ENCODE assay signal across 8 mouse cellular contexts in genomic region chr19:41835816-41836215, GRCm38 (mm10). TPM values are rescaled to one million over a fixed set of nuclear protein-coding genes. Genes with fewer than 3 reads are reported as not detected.
DNase-seq lines count a peak whose midpoint lies in the region; ATAC-seq and TF ChIP-seq lines count a peak whose summit lies in the region.

No protein-coding gene starts in this region.

- peak overlapping the region; percentile 63; the same call in 1 of the 2 replicates for H3K27ac ChIP-seq in embryonic facial prominence, embryonic 10.5 days (replicated peaks)
- H3K27ac ChIP-seq in midbrain, postnatal 0 days (ENCODE audit: low read depth, low read length), result peak overlapping the region; percentile 43; the same call in 1 of the 2 replicates

- peak; percentile 60; the same call in 1 of the 2 replicates for ATAC-seq in midbrain, postnatal 0 days (ENCODE audit: low FRiP score)

- peak overlapping the region; percentile 40; the same call in 1 of the 2 replicates for H3K4me3 ChIP-seq in embryonic facial prominence, embryonic 10.5 days
- H3K4me3 ChIP-seq in midbrain, postnatal 0 days (ENCODE audit: low read depth, low read length), result 0 out of 2 replicates have a peak overlapping the region, but pooled peaks have one; percentile 8

- peak; percentile 41 for DNase-seq in thymus, postnatal 14 days
- no peak for DNase-seq in thymus, postnatal 0 days (ENCODE audit: low spot score)
- DNase-seq in embryonic facial prominence, embryonic 10.5 days (ENCODE audit: low spot score), result peak; percentile 61
- peak; percentile 29 for DNase-seq in heart, postnatal 4 days
- peak; percentile 94 for DNase-seq in liver
- DNase-seq in midbrain, postnatal 0 days (ENCODE audit: low spot score), result peak; percentile 76
- no peak for DNase-seq in gastrocnemius, postnatal 10 days
- no peak for DNase-seq in gastrocnemius, postnatal 14 days

- WGBS in embryonic facial prominence, embryonic 10.5 days, result 4% methylated on average over 6 of the region's 6 CpGs
- WGBS in midbrain, postnatal 0 days, result 4% methylated on average over 6 of the region's 6 CpGs

- no peak for TF ChIP-seq CTCF in midbrain, postnatal 0 days (IDR thresholded peaks at IDR 0.05)

- H3K27me3 ChIP-seq in embryonic facial prominence, embryonic 10.5 days (replicated peaks; ENCODE audit: low read depth, poor library complexity, severe bottlenecking), result peaks cover 31% of the 10 kb centered on the region
- H3K27me3 ChIP-seq in midbrain, postnatal 0 days (ENCODE audit: insufficient read depth, low read length), result no peaks in the 10 kb centered on the region

- no peaks in the 10 kb centered on the region for H3K9me3 ChIP-seq in embryonic facial prominence, embryonic 10.5 days
- H3K9me3 ChIP-seq in midbrain, postnatal 0 days (ENCODE audit: low read length), result no peaks in the 10 kb centered on the region

- H3K36me3 ChIP-seq in embryonic facial prominence, embryonic 10.5 days (replicated peaks), result no peaks in the 10 kb centered on the region
- H3K36me3 ChIP-seq in midbrain, postnatal 0 days (ENCODE audit: insufficient read depth, low read length), result no peaks in the 10 kb centered on the region

- intact Hi-C loops in gastrocnemius, postnatal 14 days (cut with DNase I; ENCODE audit: low total_unique reads), result no loop called here

- no peak overlapping the region; the same call in 1 of the 2 replicates for H3K9ac ChIP-seq in midbrain, postnatal 0 days (replicated peaks; ENCODE audit: low read length, poor library complexity, severe bottlenecking)

- peak overlapping the region; percentile 37 for H3K4me2 ChIP-seq in midbrain, postnatal 0 days (ENCODE audit: low read depth, low read length, poor library complexity, severe bottlenecking)

- peaks cover 61% of the 10 kb centered on the region for H3K4me1 ChIP-seq in embryonic facial prominence, embryonic 10.5 days
- H3K4me1 ChIP-seq in midbrain, postnatal 0 days (ENCODE audit: insufficient read depth, low read length), result peaks cover 18% of the 10 kb centered on the region

RNA-seq across cellular contexts. Expression of gene Frat1, which starts 6.0 kb away (rescaled TPM):
- polyA plus RNA-seq in thymus, postnatal 0 days (2015; fragmentation: Nextera tagmentation; extraction: Ambion mirVana), result 18.6 and 21.3 TPM in 2 replicates
- 9.1 and 9.2 TPM in 2 replicates for polyA plus RNA-seq in embryonic facial prominence, embryonic 10.5 days (2016; fragmentation: Nextera tagmentation; extraction: Ambion mirVana)
- 1 to 10 TPM; 2.1 to 2.3 TPM for total RNA-seq in heart, postnatal 4 days (2021)
- 33.0 and 35.4 TPM in 2 replicates for total RNA-seq in midbrain, postnatal 0 days (2014; rRNA removed)
- polyA plus RNA-seq in midbrain, postnatal 0 days (2015; fragmentation: Nextera tagmentation; extraction: Ambion mirVana), result 34.2 and 34.3 TPM in 2 replicates
- total RNA-seq in gastrocnemius, postnatal 10 days (2021), result 1 to 10 TPM; 5.6 to 6.1 TPM
- total RNA-seq in gastrocnemius, postnatal 14 days (2021), result 1 to 10 TPM; 4.9 to 7.2 TPM

RNA-seq across cellular contexts. Expression of gene Frat2, which starts 12.1 kb away (rescaled TPM):
- polyA plus RNA-seq in thymus, postnatal 0 days (2015; fragmentation: Nextera tagmentation; extraction: Ambion mirVana), result 12.1 and 16.0 TPM in 2 replicates
- 3.8 and 4.3 TPM in 2 replicates for polyA plus RNA-seq in embryonic facial prominence, embryonic 10.5 days (2016; fragmentation: Nextera tagmentation; extraction: Ambion mirVana)
- total RNA-seq in heart, postnatal 4 days (2021), result 1 to 10 TPM; 3.6 to 3.9 TPM
- total RNA-seq in midbrain, postnatal 0 days (2014; rRNA removed), result 6.9 and 10.4 TPM in 2 replicates
- polyA plus RNA-seq in midbrain, postnatal 0 days (2015; fragmentation: Nextera tagmentation; extraction: Ambion mirVana), result 6.7 and 8.0 TPM in 2 replicates
- total RNA-seq in gastrocnemius, postnatal 10 days (2021), result 10 to 100 TPM; 17.3 to 23.7 TPM
- total RNA-seq in gastrocnemius, postnatal 14 days (2021), result 10 to 100 TPM; 19.9 to 28.3 TPM

RNA-seq across cellular contexts. Expression of gene Arhgap19, which starts 34.0 kb away (rescaled TPM):
- polyA plus RNA-seq in thymus, postnatal 0 days (2015; fragmentation: Nextera tagmentation; extraction: Ambion mirVana), result 25.3 and 27.0 TPM in 2 replicates
- polyA plus RNA-seq in embryonic facial prominence, embryonic 10.5 days (2016; fragmentation: Nextera tagmentation; extraction: Ambion mirVana), result 45.2 and 46.2 TPM in 2 replicates
- total RNA-seq in heart, postnatal 4 days (2021), result 10 to 100 TPM in 1 of 2 experiments, 1 to 10 TPM in 1; 9.5 to 10.2 TPM
- 4.5 and 5.7 TPM in 2 replicates for total RNA-seq in midbrain, postnatal 0 days (2014; rRNA removed)
- 2.5 and 2.9 TPM in 2 replicates for polyA plus RNA-seq in midbrain, postnatal 0 days (2015; fragmentation: Nextera tagmentation; extraction: Ambion mirVana)
- 10 to 100 TPM in 1 of 2 experiments, 1 to 10 TPM in 1; 9.5 to 11.6 TPM for total RNA-seq in gastrocnemius, postnatal 10 days (2021)
- total RNA-seq in gastrocnemius, postnatal 14 days (2021), result 1 to 10 TPM; 6.8 to 9.9 TPM

Comparison
In these comparisons a context has a peak if more than half of its experiments do, and no peak if none do; other contexts are left out.
1. DNase-seq: peak in thymus, postnatal 14 days (single experiment), embryonic facial prominence, embryonic 10.5 days (single experiment), heart, postnatal 4 days (single experiment), liver (single experiment) and midbrain, postnatal 0 days (single experiment); none in thymus, postnatal 0 days (single experiment), gastrocnemius, postnatal 10 days (single experiment) and gastrocnemius, postnatal 14 days (single experiment).